Mouse (Mus musculus) testis, adult 2 months (tissue): Measurements from ENCODE around the gene Akt1s1. TPM values are rescaled to one million over a fixed set of nuclear protein-coding genes. Genes with fewer than 3 reads are reported as not detected.

Experiments
- H3K27ac ChIP-seq: fragments of 200-500 bp; 2 replicates; pipeline ENCODE4 v1.5.1; 2012; ENCODE audit warnings: low read depth, low read length; ENCODE audit not compliant: control insufficient read depth, insufficient read depth
- H3K27me3 ChIP-seq: fragments of 200-500 bp; 2 replicates; pipeline ENCODE4 v1.6.1; 2012; ENCODE audit warnings: mild to moderate bottlenecking, low read length, moderate library complexity; ENCODE audit not compliant: control insufficient read depth, insufficient read depth
- H3K36me3 ChIP-seq: fragments of 200-500 bp; 2 replicates; pipeline ENCODE4 v1.6.1; 2012; ENCODE audit warnings: mild to moderate bottlenecking, low read length; ENCODE audit not compliant: control insufficient read depth, insufficient read depth
- H3K4me1 ChIP-seq: fragments of 200-500 bp; 2 replicates; pipeline ENCODE4 v1.6.1; 2012; ENCODE audit warnings: low read length; ENCODE audit not compliant: control insufficient read depth, insufficient read depth
- H3K4me3 ChIP-seq: fragments of 200-500 bp; 2 replicates; pipeline ENCODE4 v1.5.1; 2012; ENCODE audit warnings: low read depth, mild to moderate bottlenecking, low read length, moderate library complexity, mixed read lengths; ENCODE audit not compliant: control insufficient read depth
- CTCF ChIP-seq: fragments of 200-500 bp; IDR thresholded peaks from 2 replicates; pipeline ENCODE4 v1.5.1; 2012; ENCODE audit warnings: low read depth, mild to moderate bottlenecking, inconsistent platforms, low read length, moderate library complexity; ENCODE audit not compliant: control insufficient read depth, insufficient read depth, insufficient replicate concordance
- POLR2A ChIP-seq: fragments of 200-500 bp; IDR thresholded peaks from 2 replicates; pipeline ENCODE4 v1.6.1; 2012; ENCODE audit warnings: low read depth, mild to moderate bottlenecking, inconsistent platforms, low read length, moderate library complexity; ENCODE audit not compliant: control insufficient read depth
- polyA plus RNA-seq: library from polyadenylated mRNA; depleted of rRNA; stranded (reverse); fragments of >200 nt; gene quantifications from 2 replicates; pipeline ENCODE4 v1.2.3, GENCODE M21; 2012

The Akt1s1 gene
- polyA plus RNA-seq, 1 experiment, result 31.5 TPM

GRCm38 (mm10) chr7:44890737-44891136 lies 41.9 kb downstream of the Akt1s1 start:
- no peak overlapping the region for H3K27ac ChIP-seq
- H3K27me3 ChIP-seq, result no peaks in the 10 kb centered on the region
- no peak for TF ChIP-seq CTCF
- no peak for TF ChIP-seq POLR2A
- H3K36me3 ChIP-seq, result no peaks in the 10 kb centered on the region
- peaks cover 9% of the 10 kb centered on the region for H3K4me1 ChIP-seq
- peak overlapping the region; percentile 90 for H3K4me3 ChIP-seq

- Histone ChIP-seq H3K27ac (peak overlapping the region; percentile 97), H3K4me1 (peaks cover 13% of the 10 kb centered on the region), H3K27me3 (no peaks in the 10 kb centered on the region), H3K36me3 (no peaks in the 10 kb centered on the region), H3K4me3 (peak overlapping the region; percentile 90)
- no peak for TF ChIP-seq CTCF
- no peak for TF ChIP-seq POLR2A
These were observed 42.8 kb downstream of the Akt1s1 start for GRCm38 (mm10) chr7:44891611-44892010.

GRCm38 (mm10) chr7:44892276-44892921 lies 43.6 kb downstream of the Akt1s1 start, which contains the start of gene Med25:
Gene Med25, minus strand, starts transcription at chr7:44892712.
- H3K36me3 ChIP-seq, result no peaks in the 10 kb centered on the region
- peak; percentile 79 for TF ChIP-seq POLR2A
- TF ChIP-seq CTCF, result no peak
- peaks cover 15% of the 10 kb centered on the region for H3K4me1 ChIP-seq
- peak within 1 kb of the TSS; percentile 97 for H3K27ac ChIP-seq
- H3K4me3 ChIP-seq, result peak within 1 kb of the TSS; percentile 90
- H3K27me3 ChIP-seq, result no peaks in the 10 kb centered on the region

- peaks cover 15% of the 10 kb centered on the region for H3K4me1 ChIP-seq
These were observed 44.4 kb downstream of the Akt1s1 start for GRCm38 (mm10) chr7:44893197-44893596.

GRCm38 (mm10) chr7:44894175-44894574 lies 45.4 kb downstream of the Akt1s1 start:
- Histone ChIP-seq H3K4me3 (no peak overlapping the region), H3K27ac (no peak overlapping the region), H3K36me3 (no peaks in the 10 kb centered on the region), H3K4me1 (peaks cover 25% of the 10 kb centered on the region), H3K27me3 (no peaks in the 10 kb centered on the region)
- TF ChIP-seq CTCF, result no peak
- no peak for TF ChIP-seq POLR2A

More at GRCm38 (mm10) chr7:44893197-44893596, 44.4 kb downstream of the Akt1s1 start:
- TF ChIP-seq POLR2A, result no peak
- no peak overlapping the region for H3K4me3 ChIP-seq
- H3K27me3 ChIP-seq, result no peaks in the 10 kb centered on the region
- no peaks in the 10 kb centered on the region for H3K36me3 ChIP-seq
- peak overlapping the region; percentile 60 for H3K27ac ChIP-seq

GRCm38 (mm10) chr7:44895206-44895592 lies 46.4 kb downstream of the Akt1s1 start:
- Histone ChIP-seq H3K4me1 (peaks cover 29% of the 10 kb centered on the region), H3K27ac (peak overlapping the region; percentile 81; the same call in 1 of the 2 replicates), H3K36me3 (no peaks in the 10 kb centered on the region), H3K27me3 (no peaks in the 10 kb centered on the region), H3K4me3 (peak overlapping the region; percentile 80; the same call in 1 of the 2 replicates)
- no peak for TF ChIP-seq POLR2A
- no peak for TF ChIP-seq CTCF

- Histone ChIP-seq H3K27ac (peak within 1 kb of the TSS; percentile 81), H3K36me3 (no peaks in the 10 kb centered on the region), H3K4me3 (peak within 1 kb of the TSS; percentile 80), H3K4me1 (peaks cover 29% of the 10 kb centered on the region), H3K27me3 (no peaks in the 10 kb centered on the region)
- TF ChIP-seq CTCF (peak; percentile 35; the same call in 1 of the 2 replicates), POLR2A (peak; percentile 39; the same call in 1 of the 2 replicates)
These were observed 47.0 kb downstream of the Akt1s1 start, which contains the start of gene Fuz for GRCm38 (mm10) chr7:44895593-44896434. Gene Fuz, plus strand, starts transcription at chr7:44896079.
